Mouse (Mus musculus) stomach, postnatal 0 days (tissue): ENCODE results near the gene Ddx31. TPM values are rescaled to one million over a fixed set of nuclear protein-coding genes. Genes with fewer than 3 reads are reported as not detected.

Experiments used
- ATAC-seq: fragments of 200-750 bp; cut with Nextera tagmentation; 2 replicates; pipeline ENCODE4 v1.8.0; 2017; ENCODE audit not compliant: low FRiP score, low TSS enrichment
- DNase-seq: peaks from one replicate; pipeline ENCODE4 v3.0.0-alpha.2; 2016; ENCODE audit warnings: low spot score
- H3K27ac ChIP-seq: fragments of 300-500 bp; sonication (generic); replicated peaks from 2 replicates; pipeline ENCODE4 v1.5.1; 2014; ENCODE audit warnings: mild to moderate bottlenecking, control low read depth
- H3K27me3 ChIP-seq: fragments of 300-500 bp; sonication (generic); 2 replicates; pipeline ENCODE4 v1.6.1; 2014; ENCODE audit warnings: low read length; ENCODE audit not compliant: control insufficient read depth, insufficient read depth
- H3K36me3 ChIP-seq: fragments of 300-500 bp; sonication (generic); 2 replicates; pipeline ENCODE4 v1.6.1; 2014; ENCODE audit warnings: low read length, mixed read lengths; ENCODE audit not compliant: control insufficient read depth, insufficient read depth
- H3K4me1 ChIP-seq: fragments of 300-500 bp; sonication (generic); replicated peaks from 2 replicates; pipeline ENCODE4 v1.6.1; 2014; ENCODE audit warnings: antibody characterized with exemption; ENCODE audit not compliant: control insufficient read depth, insufficient read depth
- H3K4me2 ChIP-seq: fragments of 300-500 bp; sonication (generic); replicated peaks from 2 replicates; pipeline ENCODE4 v1.6.1; 2014; ENCODE audit warnings: low read depth, mild to moderate bottlenecking, control low read depth, moderate library complexity
- H3K4me3 ChIP-seq: fragments of 300-500 bp; sonication (generic); 2 replicates; pipeline ENCODE4 v1.5.1; 2014; ENCODE audit warnings: low read depth, low read length, control low read depth
- H3K9ac ChIP-seq: fragments of 300-500 bp; sonication (generic); 2 replicates; pipeline ENCODE4 v1.6.1; 2014; ENCODE audit warnings: mild to moderate bottlenecking, low read length, control low read depth, mixed read lengths
- H3K9me3 ChIP-seq: fragments of 300-500 bp; sonication (generic); 2 replicates; pipeline ENCODE4 v1.6.1; 2016; ENCODE audit warnings: low read length; ENCODE audit not compliant: control insufficient read depth
- CTCF ChIP-seq: IDR thresholded peaks from 2 replicates; pipeline ENCODE4 v1.5.1; 2016; ENCODE audit warnings: antibody characterized with exemption, low read depth, mild to moderate bottlenecking, moderate library complexity
- EP300 ChIP-seq: optimal IDR thresholded peaks from 2 replicates; pipeline ENCODE3; 2016; ENCODE audit warnings: antibody characterized with exemption
- WGBS: fragments of 180-500 bp; shearing (Covaris S2); extraction: QIAGEN DNeasy Blood & Tissue Kit; methylation state at CpG from one replicate; pipeline ENCODE4 v1.1.7; 2014; 5-methylcytosine and 5-hydroxymethylcytosine counted together
- polyA plus RNA-seq: library from polyadenylated mRNA; unstranded; fragments of >200 nt; fragmentation: Nextera tagmentation; extraction: Ambion mirVana; gene quantifications from 2 replicates; pipeline ENCODE4 v1.2.1, GENCODE M21; 2015

Gene Ddx31
- polyA plus RNA-seq, 1 experiment from 2014 or later: 5.1 TPM

GRCm38 (mm10) chr2:28799575-28799974, 40.6 kb upstream of the Ddx31 start:
- H3K36me3 ChIP-seq: no peaks in the 10 kb centered on the region
- H3K4me3 ChIP-seq: no peak overlapping the region
- no peak overlapping the region for H3K4me2 ChIP-seq
- DNase-seq: no peak
- no peak overlapping the region for H3K27ac ChIP-seq
- WGBS: 47% methylated on average over 2 of the region's 2 CpGs
- H3K9ac ChIP-seq: no peak overlapping the region
- TF ChIP-seq CTCF (no peak), EP300 (no peak)
- no peak for ATAC-seq
- H3K9me3 ChIP-seq: no peaks in the 10 kb centered on the region
- no peaks in the 10 kb centered on the region for H3K27me3 ChIP-seq
- no peaks in the 10 kb centered on the region for H3K4me1 ChIP-seq

GRCm38 (mm10) chr2:28803406-28803805, 36.8 kb upstream of the Ddx31 start:
- Histone ChIP-seq H3K4me3 (no peak overlapping the region), H3K4me1 (no peaks in the 10 kb centered on the region), H3K36me3 (no peaks in the 10 kb centered on the region), H3K9ac (no peak overlapping the region), H3K4me2 (no peak overlapping the region), H3K9me3 (no peaks in the 10 kb centered on the region), H3K27me3 (no peaks in the 10 kb centered on the region), H3K27ac (no peak overlapping the region)
- no peak for DNase-seq
- 81% methylated on average over 7 of the region's 7 CpGs for WGBS
- TF ChIP-seq EP300: no peak
- no peak for TF ChIP-seq CTCF
- no peak for ATAC-seq

- H3K9ac ChIP-seq: no peak overlapping the region
- TF ChIP-seq EP300: no peak
- no peak for TF ChIP-seq CTCF
- H3K4me1 ChIP-seq: no peaks in the 10 kb centered on the region
- DNase-seq: no peak
- H3K27me3 ChIP-seq: no peaks in the 10 kb centered on the region
- no peak overlapping the region for H3K4me2 ChIP-seq
- no peak overlapping the region for H3K4me3 ChIP-seq
- WGBS: 78% methylated on average over 6 of the region's 6 CpGs
- no peaks in the 10 kb centered on the region for H3K9me3 ChIP-seq
- H3K27ac ChIP-seq: no peak overlapping the region
- ATAC-seq: no peak
- no peaks in the 10 kb centered on the region for H3K36me3 ChIP-seq
These were observed 31.4 kb upstream of the Ddx31 start for GRCm38 (mm10) chr2:28808841-28809240.

- no peaks in the 10 kb centered on the region for H3K36me3 ChIP-seq
- no peaks in the 10 kb centered on the region for H3K27me3 ChIP-seq
- ATAC-seq (no peak), DNase-seq (no peak)
- 50% methylated on average over 5 of the region's 5 CpGs for WGBS
- H3K4me3 ChIP-seq: no peak overlapping the region
- H3K4me1 ChIP-seq: no peaks in the 10 kb centered on the region
- H3K4me2 ChIP-seq: no peak overlapping the region
- H3K27ac ChIP-seq: no peak overlapping the region
- TF ChIP-seq CTCF (no peak), EP300 (no peak)
- no peaks in the 10 kb centered on the region for H3K9me3 ChIP-seq
- H3K9ac ChIP-seq: no peak overlapping the region
These were observed 29.8 kb upstream of the Ddx31 start for GRCm38 (mm10) chr2:28810260-28811013.

GRCm38 (mm10) chr2:28818866-28819265, 21.3 kb upstream of the Ddx31 start:
- WGBS: 61% methylated on average over 4 of the region's 4 CpGs
- no peak overlapping the region for H3K4me3 ChIP-seq
- TF ChIP-seq EP300: no peak
- no peak for TF ChIP-seq CTCF
- DNase-seq (no peak), ATAC-seq (no peak)
- H3K4me2 ChIP-seq: no peak overlapping the region
- H3K27me3 ChIP-seq: no peaks in the 10 kb centered on the region
- no peaks in the 10 kb centered on the region for H3K36me3 ChIP-seq
- H3K4me1 ChIP-seq: no peaks in the 10 kb centered on the region
- H3K27ac ChIP-seq: no peak overlapping the region
- H3K9ac ChIP-seq: no peak overlapping the region
- H3K9me3 ChIP-seq: no peaks in the 10 kb centered on the region

GRCm38 (mm10) chr2:28829265-28829664, 10.9 kb upstream of the Ddx31 start:
- Histone ChIP-seq H3K36me3 (peaks cover 38% of the 10 kb centered on the region), H3K9me3 (no peaks in the 10 kb centered on the region), H3K4me3 (no peak overlapping the region), H3K27me3 (no peaks in the 10 kb centered on the region), H3K27ac (no peak overlapping the region), H3K9ac (no peak overlapping the region), H3K4me1 (no peaks in the 10 kb centered on the region), H3K4me2 (no peak overlapping the region)
- 28% methylated on average over 4 of the region's 4 CpGs for WGBS
- ATAC-seq (peak; percentile 85), DNase-seq (peak; percentile 67)
- TF ChIP-seq EP300 (no peak), CTCF (peak; percentile 80)
